Mouse (Mus musculus): ENCODE data around the gene Nppa.

Nppa gene

GRCm38 (mm10) chr4:148011332-148011731, 10.8 kb downstream of the Nppa start:
- 71% methylated on average over 3 of the region's 3 CpGs for WGBS

- 71% methylated on average over 4 of the region's 4 CpGs for WGBS
These were observed 11.7 kb downstream of the Nppa start for GRCm38 (mm10) chr4:148012216-148012615.

GRCm38 (mm10) chr4:148015418-148015817, 14.9 kb downstream of the Nppa start:
- WGBS, result 78% methylated on average over 10 of the region's 10 CpGs

- 78% methylated on average over 3 of the region's 3 CpGs for WGBS
These were observed 16.5 kb downstream of the Nppa start for GRCm38 (mm10) chr4:148016981-148017380.

GRCm38 (mm10) chr4:148018410-148018809, 17.9 kb downstream of the Nppa start:
- WGBS, result 29% methylated on average over 2 of the region's 2 CpGs

- WGBS, result 80% methylated on average over 3 of the region's 3 CpGs
These were observed 23.5 kb downstream of the Nppa start for GRCm38 (mm10) chr4:148024003-148024402.

- WGBS, result 95% methylated on average over 7 of the region's 7 CpGs
These were observed 28.8 kb downstream of the Nppa start for GRCm38 (mm10) chr4:148029297-148029696.

- 79% methylated on average over 5 of the region's 5 CpGs for WGBS
These were observed 30.0 kb downstream of the Nppa start for GRCm38 (mm10) chr4:148030506-148030905.

GRCm38 (mm10) chr4:148033858-148034410, 33.4 kb downstream of the Nppa start:
- WGBS, result 82% methylated on average over 7 of the region's 7 CpGs

- 95% methylated on average over 3 of the region's 3 CpGs for WGBS
These were observed 34.9 kb downstream of the Nppa start for GRCm38 (mm10) chr4:148035440-148035839.

GRCm38 (mm10) chr4:148038079-148038599, 37.6 kb downstream of the Nppa start:
- 5% methylated on average over 26 of the region's 26 CpGs for WGBS

GRCm38 (mm10) chr4:148038600-148039253, 38.2 kb downstream of the Nppa start, which contains the start of the genes Clcn6 and Mthfr:
TSS of gene Clcn6 (minus strand) at chr4:148038821.
TSS of gene Mthfr (plus strand) at chr4:148039077.
- under 1% methylated on average over 54 of the region's 54 CpGs for WGBS

GRCm38 (mm10) chr4:148039254-148040028, 38.9 kb downstream of the Nppa start:
- WGBS, result 11% methylated on average over 19 of the region's 19 CpGs

- WGBS, result 37% methylated on average over 15 of the region's 15 CpGs
These were observed 39.7 kb downstream of the Nppa start for GRCm38 (mm10) chr4:148040029-148040830.

- WGBS, result 7% methylated on average over 19 of the region's 19 CpGs
These were observed 40.5 kb downstream of the Nppa start for GRCm38 (mm10) chr4:148040933-148041610.

- 14% methylated on average over 16 of the region's 16 CpGs for WGBS
These were observed 41.2 kb downstream of the Nppa start for GRCm38 (mm10) chr4:148041611-148042191.

GRCm38 (mm10) chr4:148043327-148043726, 42.8 kb downstream of the Nppa start:
- WGBS, result 55% methylated on average over 8 of the region's 8 CpGs

- 100% methylated on average over 2 of the region's 2 CpGs for WGBS
These were observed 43.6 kb downstream of the Nppa start for GRCm38 (mm10) chr4:148044113-148044512.

GRCm38 (mm10) chr4:148046450-148047031, 46.0 kb downstream of the Nppa start:
- 74% methylated on average over 4 of the region's 4 CpGs for WGBS

GRCm38 (mm10) chr4:148050396-148050914, 49.9 kb downstream of the Nppa start:
- 94% methylated on average over 3 of the region's 3 CpGs for WGBS

Measured in cerebral cortex, adult 2 months (tissue).